Mouse (Mus musculus): ENCODE results near the gene Sqstm1. TPM values are rescaled to one million over a fixed set of nuclear protein-coding genes. Genes with fewer than 3 reads are reported as not detected.
A peak's percentile ranks its signal among the peaks of the same experiment; 100 is the strongest.

The Sqstm1 gene
- total and polyA plus RNA-seq, 3 experiments: 187 to 223 TPM; not detected in 1

GRCm38 (mm10) chr11:50194070-50194469 is 16.6 kb downstream of the Sqstm1 start:
- no peak overlapping the region for H3K9ac ChIP-seq (ENCODE audit: control insufficient read depth, low read depth, low read length, poor library complexity, severe bottlenecking)
- H3K27ac ChIP-seq (ENCODE audit: control insufficient read depth, low read depth, low read length): no peak overlapping the region
- no peaks in the 10 kb centered on the region for H3K9me3 ChIP-seq (replicated peaks; ENCODE audit: insufficient read depth, low read length)
- no peak for TF ChIP-seq TAL1 (IDR thresholded peaks at IDR 0.05; ENCODE audit: low read length)
- H3K79me2 ChIP-seq (ENCODE audit: control insufficient read depth, insufficient read depth, low read length, poor library complexity): no peaks in the 10 kb centered on the region
- H3K4me1 ChIP-seq (ENCODE audit: control insufficient read depth in 1 of 2, insufficient read depth in 2 of 2, low read length in 2 of 2): no peaks in the 10 kb centered on the region
- DNase-seq (ENCODE audit: low read depth, low spot score): no peak
- no peaks in the 10 kb centered on the region; a peak in 1 of 4 replicates for H3K36me3 ChIP-seq (ENCODE audit: control insufficient read depth in 1 of 2, insufficient read depth in 2 of 2, low read length in 2 of 2)
- no peaks in the 10 kb centered on the region for H3K27me3 ChIP-seq (ENCODE audit: control insufficient read depth in 1 of 2, insufficient read depth in 2 of 2, low read length in 2 of 2)
- no peak overlapping the region for H3K4me3 ChIP-seq (ENCODE audit: control insufficient read depth in 1 of 2, insufficient read depth in 1 of 2, low read depth in 2 of 2, low read length in 2 of 2)

DNA sequence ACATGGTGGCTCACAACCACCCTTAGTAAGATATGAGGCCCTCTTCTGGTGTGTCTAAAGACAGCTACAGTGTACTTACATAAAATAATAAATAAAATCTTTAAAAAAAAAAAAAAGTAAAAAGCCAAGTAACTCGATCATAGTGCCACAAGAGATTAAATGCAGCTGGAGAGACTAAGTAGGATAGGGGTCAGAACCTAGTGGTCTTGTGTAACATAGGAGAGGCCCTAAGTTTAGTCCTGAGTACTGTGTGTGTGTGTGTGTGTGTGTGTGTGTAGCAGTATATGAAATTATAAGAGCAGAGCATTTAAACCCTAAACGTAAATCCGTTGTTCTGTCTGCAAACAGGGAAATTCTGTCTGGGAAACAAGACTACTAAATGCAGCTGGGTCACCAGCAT is 18.3 kb downstream of the Sqstm1 start:
- Histone ChIP-seq H3K9me3 (replicated peaks; ENCODE audit: insufficient read depth, low read length) (no peaks in the 10 kb centered on the region), H3K4me3 (ENCODE audit: control insufficient read depth in 1 of 2, insufficient read depth in 1 of 2, low read depth in 2 of 2, low read length in 2 of 2) (no peak overlapping the region), H3K36me3 (ENCODE audit: control insufficient read depth in 1 of 2, insufficient read depth in 2 of 2, low read length in 2 of 2) (no peaks in the 10 kb centered on the region), H3K27ac (ENCODE audit: control insufficient read depth, low read depth, low read length) (no peak overlapping the region), H3K79me2 (ENCODE audit: control insufficient read depth, insufficient read depth, low read length, poor library complexity) (no peaks in the 10 kb centered on the region), H3K9ac (ENCODE audit: control insufficient read depth, low read depth, low read length, poor library complexity, severe bottlenecking) (no peak overlapping the region), H3K27me3 (ENCODE audit: control insufficient read depth in 1 of 2, insufficient read depth in 2 of 2, low read length in 2 of 2) (no peaks in the 10 kb centered on the region), H3K4me1 (ENCODE audit: control insufficient read depth in 1 of 2, insufficient read depth in 2 of 2, low read length in 2 of 2) (no peaks in the 10 kb centered on the region)
- DNase-seq (ENCODE audit: low read depth, low spot score): no peak
- TF ChIP-seq POLR2AphosphoS2 (IDR thresholded peaks at IDR 0.05; ENCODE audit: low read length) (no peak), RCOR1 (IDR thresholded peaks at IDR 0.05; ENCODE audit: low read depth, low read length) (no peak), ZNF384 (IDR thresholded peaks at IDR 0.05; ENCODE audit: low read depth, low read length) (peak; percentile 19)

GRCm38 (mm10) chr11:50190362-50190761 is 20.3 kb downstream of the Sqstm1 start:
- no peaks in the 10 kb centered on the region for H3K27me3 ChIP-seq (ENCODE audit: control insufficient read depth in 1 of 2, insufficient read depth in 2 of 2, low read length in 2 of 2)
- H3K4me1 ChIP-seq (ENCODE audit: control insufficient read depth in 1 of 2, insufficient read depth in 2 of 2, low read length in 2 of 2): no peaks in the 10 kb centered on the region
- H3K79me2 ChIP-seq (ENCODE audit: control insufficient read depth, insufficient read depth, low read length, poor library complexity): no peaks in the 10 kb centered on the region
- no peaks in the 10 kb centered on the region for H3K36me3 ChIP-seq (ENCODE audit: control insufficient read depth in 1 of 2, insufficient read depth in 2 of 2, low read length in 2 of 2)
- TF ChIP-seq TCF12 (IDR thresholded peaks at IDR 0.05; ENCODE audit: low read depth, low read length) (no peak), POLR2A (IDR thresholded peaks at IDR 0.05; ENCODE audit: control insufficient read depth in 1 of 2, insufficient read depth in 1 of 2, low read depth in 1 of 2, low read length in 2 of 2, poor library complexity in 1 of 2) (no peak), GATA1 (IDR thresholded peaks at IDR 0.05; ENCODE audit: low read depth, low read length) (no peak), HCFC1 (IDR thresholded peaks at IDR 0.05; ENCODE audit: low read depth, low read length) (no peak), POLR2AphosphoS2 (IDR thresholded peaks at IDR 0.05; ENCODE audit: low read length) (no peak), SMC3 (IDR thresholded peaks at IDR 0.05; ENCODE audit: low read depth, low read length) (no peak), TAL1 (IDR thresholded peaks at IDR 0.05; ENCODE audit: low read length) (no peak), RAD21 (IDR thresholded peaks at IDR 0.05; ENCODE audit: low read depth, low read length) (no peak), JUND (IDR thresholded peaks at IDR 0.05; ENCODE audit: low read depth, low read length) (no peak), MAZ (IDR thresholded peaks at IDR 0.05; ENCODE audit: low read depth, low read length) (no peak), NELFE (IDR thresholded peaks at IDR 0.05; ENCODE audit: low read depth, low read length) (no peak), ETS1 (IDR thresholded peaks at IDR 0.05; ENCODE audit: low read depth, low read length) (no peak), ZNF384 (IDR thresholded peaks at IDR 0.05; ENCODE audit: low read depth, low read length) (no peak), EP300 (IDR thresholded peaks at IDR 0.05; ENCODE audit: low read depth in 1 of 2, low read length in 2 of 2) (no peak), USF1 (IDR thresholded peaks at IDR 0.05; ENCODE audit: low read depth, low read length) (no peak), MYC (IDR thresholded peaks at IDR 0.05; ENCODE audit: low read depth, low read length) (no peak), CHD1 (IDR thresholded peaks at IDR 0.05; ENCODE audit: low read depth, low read length) (no peak), CHD2 (IDR thresholded peaks at IDR 0.05; ENCODE audit: low read length) (no peak)
- H3K9ac ChIP-seq (ENCODE audit: control insufficient read depth, low read depth, low read length, poor library complexity, severe bottlenecking): no peak overlapping the region
- DNase-seq (ENCODE audit: low read depth, low spot score): no peak
- no peak overlapping the region for H3K4me3 ChIP-seq (ENCODE audit: control insufficient read depth in 1 of 2, insufficient read depth in 1 of 2, low read depth in 2 of 2, low read length in 2 of 2)
- no peak overlapping the region for H3K27ac ChIP-seq (ENCODE audit: control insufficient read depth, low read depth, low read length)
- H3K9me3 ChIP-seq (replicated peaks; ENCODE audit: insufficient read depth, low read length): no peaks in the 10 kb centered on the region

Data from MEL (cell line).